Mouse (Mus musculus): ENCODE data around the gene Susd6.
"Not testable (repeated sequence)": the region's sequence is repeated elsewhere in the genome, so short reads cannot be mapped to it uniquely, and the experiment has no call there.

The Susd6 gene

GRCm38 (mm10) chr12:80786591-80786990 lies 3.7 kb upstream of the Susd6 start:
- no peak for DNase-seq

DNA sequence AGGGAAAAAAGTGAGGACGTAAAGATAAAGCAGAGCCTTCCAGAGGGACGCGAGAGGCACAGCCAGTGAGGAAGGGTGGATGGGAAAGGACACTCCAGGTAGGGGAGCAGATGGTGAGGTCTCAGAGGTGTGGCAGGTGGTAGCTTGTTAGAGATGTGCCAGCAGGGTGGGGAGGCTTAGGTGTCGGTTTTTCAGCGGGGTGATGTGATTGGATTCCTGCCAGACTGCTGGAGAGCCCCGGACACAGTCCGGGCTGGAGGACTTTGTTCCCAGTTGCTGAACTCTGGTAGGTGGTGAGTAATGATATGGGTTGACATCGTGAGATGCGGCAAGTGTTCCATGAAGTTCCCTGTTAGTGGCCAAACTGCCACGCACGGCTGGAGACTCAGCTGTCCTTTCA lies 2.7 kb upstream of the Susd6 start:
- peak; percentile 76 to 90 for DNase-seq

- no peak for DNase-seq
Observed at GRCm38 (mm10) chr12:80788188-80788587, 2.1 kb upstream of the Susd6 start.

DNA sequence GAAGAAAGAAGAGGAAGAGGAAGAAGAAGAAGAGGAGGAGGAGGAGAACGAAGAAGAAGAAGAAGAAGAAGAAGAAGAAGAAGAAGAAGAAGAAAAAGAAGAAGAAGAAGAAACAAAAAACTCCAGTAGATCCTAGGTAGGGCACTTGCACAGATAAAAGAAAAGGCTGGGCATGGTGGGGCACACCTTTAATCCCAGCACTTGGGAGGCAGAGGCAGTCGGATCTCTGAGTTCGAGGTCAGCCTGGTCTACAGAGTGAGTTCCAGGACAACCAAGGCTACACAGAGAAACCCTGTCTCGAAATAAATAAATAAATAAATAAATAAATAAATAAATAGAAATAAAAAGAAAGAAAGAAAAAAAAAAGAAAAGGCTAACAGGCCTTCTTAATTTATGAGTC lies 1.0 kb upstream of the Susd6 start:
- DNase-seq, result not testable (repeated sequence)

DNA sequence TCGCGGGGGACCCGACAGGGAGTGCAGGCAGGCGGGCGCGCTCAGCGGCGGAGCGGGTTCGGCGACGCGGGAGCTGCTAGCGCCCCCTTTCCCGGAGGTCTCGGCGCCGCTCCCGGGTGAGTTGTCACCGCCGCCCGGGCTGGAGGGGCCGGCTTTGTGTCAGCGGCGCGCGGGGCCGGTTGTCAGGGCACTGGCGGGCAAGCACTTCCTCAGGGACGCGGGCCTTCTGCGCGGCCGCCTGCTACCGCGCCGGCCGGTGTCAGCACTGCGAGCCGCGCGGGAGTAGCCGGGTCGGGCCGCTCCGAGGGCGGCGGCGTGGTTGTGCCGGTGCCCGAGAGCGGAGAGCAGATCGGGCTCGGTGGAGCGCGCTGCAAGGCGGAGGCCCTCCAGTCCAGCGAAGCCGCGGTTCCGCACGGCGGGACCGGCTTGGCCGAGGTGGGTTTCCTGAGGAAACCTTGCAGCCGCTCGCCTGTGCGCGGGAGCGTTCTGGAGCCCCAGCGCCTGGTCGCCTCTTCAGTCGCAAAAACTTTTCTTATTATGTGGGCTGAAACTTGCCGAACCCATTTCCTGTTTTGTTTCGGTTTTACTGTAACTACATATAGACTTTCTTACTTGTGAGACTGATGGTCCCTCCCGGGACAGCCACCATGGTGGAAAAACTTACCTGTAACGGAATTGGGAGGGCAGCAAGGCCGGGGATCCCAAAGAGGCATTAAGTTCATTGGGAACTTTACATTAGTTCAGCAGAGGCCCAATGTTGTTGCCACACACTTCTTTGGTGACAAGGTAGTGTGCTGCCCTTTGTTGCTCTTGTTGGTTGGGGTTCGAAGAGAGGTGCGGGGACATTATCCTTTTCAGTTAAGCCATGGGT lies 625 bp downstream of the Susd6 start:
- DNase-seq, result no peak

GRCm38 (mm10) chr12:80791571-80792444 lies 1.5 kb downstream of the Susd6 start:
- DNase-seq, result peak in 1 of 2 experiments; percentile 59

DNA sequence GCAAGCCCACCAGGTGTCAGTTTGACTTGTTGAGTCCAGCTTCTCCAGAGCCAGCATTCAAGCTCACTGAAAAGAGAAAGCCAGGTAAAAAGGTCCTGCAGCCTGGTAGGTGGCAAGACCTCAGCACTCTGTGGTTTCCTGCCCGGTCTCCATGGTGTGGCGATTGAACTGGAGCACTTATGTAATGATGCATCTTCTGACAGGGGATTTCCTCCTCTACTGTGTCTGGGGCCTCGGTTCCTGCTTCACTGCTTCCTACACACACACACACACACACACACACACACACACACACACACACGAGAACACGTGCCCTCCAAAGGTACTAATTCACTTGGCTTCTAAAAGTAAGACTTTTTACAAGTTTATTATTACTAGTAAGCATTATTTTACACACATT lies 2.6 kb downstream of the Susd6 start:
- DNase-seq, result peak; percentile 66 to 86

GRCm38 (mm10) chr12:80793535-80793934 lies 3.2 kb downstream of the Susd6 start:
- DNase-seq, result no peak

GRCm38 (mm10) chr12:80794522-80794921 lies 4.2 kb downstream of the Susd6 start:
- DNase-seq, result no peak

DNA sequence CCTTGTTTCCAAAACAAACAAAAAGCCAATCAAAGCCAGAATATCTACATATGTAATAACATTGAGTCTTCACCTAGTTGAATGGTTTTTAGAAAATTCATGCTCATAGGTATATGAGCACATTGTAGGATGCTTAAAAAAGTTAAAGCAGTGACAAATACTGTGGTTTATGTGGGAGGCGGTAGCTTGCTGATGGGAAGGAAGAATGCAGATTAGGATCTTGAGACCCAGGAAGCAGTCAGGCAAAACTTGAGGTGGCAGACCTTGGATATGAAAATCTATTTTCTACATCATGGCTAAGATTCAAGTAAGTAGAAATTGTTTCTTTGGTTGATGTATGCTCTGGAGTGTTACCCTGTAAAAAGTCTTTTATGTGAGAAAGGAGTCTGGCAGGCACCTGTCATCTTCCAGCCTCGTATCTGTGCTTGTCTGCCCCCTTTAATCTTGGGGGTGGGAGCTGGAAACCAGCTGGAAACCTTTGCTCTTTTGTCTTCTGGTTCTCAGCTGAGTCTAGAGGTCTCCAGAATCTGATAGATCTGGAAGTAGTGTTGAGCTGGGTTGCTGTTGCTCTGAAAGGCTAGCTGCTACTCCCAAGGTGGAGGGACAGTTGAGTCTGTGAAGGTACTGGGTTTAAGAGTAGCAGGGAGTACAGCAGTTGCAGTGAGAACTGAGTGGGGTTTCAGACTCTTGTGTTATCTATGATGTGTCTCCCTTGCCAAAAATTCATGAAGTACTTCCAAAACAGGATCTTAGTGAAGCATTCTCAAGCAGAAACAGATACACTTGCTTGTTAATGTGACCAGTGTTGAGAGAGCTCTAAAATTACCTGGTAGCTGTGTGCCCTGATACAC lies 4.8 kb downstream of the Susd6 start:
- no peak for DNase-seq

GRCm38 (mm10) chr12:80798271-80798670 lies 8.0 kb downstream of the Susd6 start:
- DNase-seq, result no peak

GRCm38 (mm10) chr12:80800156-80800555 lies 9.8 kb downstream of the Susd6 start:
- DNase-seq, result no peak

GRCm38 (mm10) chr12:80801443-80801842 lies 11.1 kb downstream of the Susd6 start:
- DNase-seq, result no peak

GRCm38 (mm10) chr12:80803924-80804323 lies 13.6 kb downstream of the Susd6 start:
- DNase-seq, result peak; percentile 80 to 83

DNA sequence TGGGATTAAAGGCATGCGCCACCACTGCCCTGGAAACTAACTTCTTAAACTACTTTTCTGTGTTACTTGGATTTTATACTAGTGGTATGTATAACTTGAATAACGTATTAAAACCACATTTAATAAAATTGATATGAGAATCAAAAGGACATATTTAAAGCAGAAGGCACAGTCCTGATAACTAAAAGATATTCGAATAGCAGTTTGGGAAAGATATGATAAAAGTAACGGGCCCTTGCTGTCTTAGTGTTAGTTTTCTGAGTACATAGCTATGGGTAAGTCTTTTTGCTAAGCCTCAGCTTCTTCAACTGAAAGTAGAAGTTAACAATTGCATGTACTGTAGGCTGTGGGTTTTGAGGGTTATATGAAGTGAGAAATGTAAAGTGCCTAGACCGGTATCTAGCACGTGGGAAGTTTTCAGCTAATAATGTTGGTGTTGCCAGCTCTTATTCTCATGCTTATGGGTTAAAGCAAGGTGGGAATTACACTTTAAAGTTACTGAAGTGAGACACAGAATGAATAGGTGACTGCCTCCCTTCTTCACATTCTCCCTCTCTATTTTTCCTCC lies 14.6 kb downstream of the Susd6 start:
- DNase-seq, result no peak

DNA sequence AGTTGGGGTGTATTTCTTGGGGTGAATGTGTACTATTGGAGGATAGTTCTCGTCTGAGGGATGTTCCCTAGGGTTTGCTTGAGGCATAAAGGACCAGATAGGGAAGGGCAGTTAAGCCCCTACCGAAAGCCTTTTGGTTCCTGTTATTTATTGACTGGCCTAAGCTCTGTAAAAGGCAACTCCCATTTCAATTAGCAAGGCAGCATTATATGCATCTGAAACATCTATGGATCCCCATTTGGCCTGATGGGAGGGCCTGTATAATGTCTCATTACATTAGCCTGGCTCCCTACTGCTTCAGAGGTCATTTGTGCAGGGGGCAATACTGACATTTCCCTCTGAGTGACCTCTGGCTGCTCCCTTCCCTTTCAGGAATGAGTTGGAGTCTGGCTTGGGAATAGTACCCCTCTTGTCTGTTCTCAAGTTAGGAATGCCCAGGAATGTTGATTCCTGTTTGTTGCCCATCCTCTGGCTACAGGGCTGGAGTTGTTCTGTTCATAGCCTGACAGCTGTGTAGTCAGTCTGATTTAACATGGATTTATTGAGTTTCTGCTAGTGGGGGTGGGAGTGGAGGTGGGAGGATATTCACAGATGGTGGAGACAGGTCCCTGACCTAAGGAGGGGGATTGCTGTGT lies 17.3 kb downstream of the Susd6 start:
- DNase-seq, result no peak

DNA sequence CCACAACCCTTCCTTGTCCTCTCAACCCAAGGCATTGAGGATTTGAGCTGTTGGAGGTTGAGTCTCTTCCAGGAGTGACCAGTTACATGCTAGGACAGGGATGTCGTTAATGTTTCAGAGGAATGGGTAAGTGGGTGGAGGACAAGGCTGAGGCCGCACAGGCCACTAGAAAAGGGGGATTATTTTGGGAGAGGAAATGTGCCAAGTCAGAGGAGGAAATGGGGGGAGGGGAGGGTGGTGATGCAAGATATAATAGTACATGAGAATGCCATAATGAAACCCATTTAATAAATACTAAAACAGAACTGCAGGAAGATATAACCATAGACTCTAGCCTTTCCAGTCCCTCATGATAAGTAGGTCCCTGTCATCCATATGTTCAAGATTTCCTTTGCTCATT lies 19.7 kb downstream of the Susd6 start:
- no peak for DNase-seq

DNA sequence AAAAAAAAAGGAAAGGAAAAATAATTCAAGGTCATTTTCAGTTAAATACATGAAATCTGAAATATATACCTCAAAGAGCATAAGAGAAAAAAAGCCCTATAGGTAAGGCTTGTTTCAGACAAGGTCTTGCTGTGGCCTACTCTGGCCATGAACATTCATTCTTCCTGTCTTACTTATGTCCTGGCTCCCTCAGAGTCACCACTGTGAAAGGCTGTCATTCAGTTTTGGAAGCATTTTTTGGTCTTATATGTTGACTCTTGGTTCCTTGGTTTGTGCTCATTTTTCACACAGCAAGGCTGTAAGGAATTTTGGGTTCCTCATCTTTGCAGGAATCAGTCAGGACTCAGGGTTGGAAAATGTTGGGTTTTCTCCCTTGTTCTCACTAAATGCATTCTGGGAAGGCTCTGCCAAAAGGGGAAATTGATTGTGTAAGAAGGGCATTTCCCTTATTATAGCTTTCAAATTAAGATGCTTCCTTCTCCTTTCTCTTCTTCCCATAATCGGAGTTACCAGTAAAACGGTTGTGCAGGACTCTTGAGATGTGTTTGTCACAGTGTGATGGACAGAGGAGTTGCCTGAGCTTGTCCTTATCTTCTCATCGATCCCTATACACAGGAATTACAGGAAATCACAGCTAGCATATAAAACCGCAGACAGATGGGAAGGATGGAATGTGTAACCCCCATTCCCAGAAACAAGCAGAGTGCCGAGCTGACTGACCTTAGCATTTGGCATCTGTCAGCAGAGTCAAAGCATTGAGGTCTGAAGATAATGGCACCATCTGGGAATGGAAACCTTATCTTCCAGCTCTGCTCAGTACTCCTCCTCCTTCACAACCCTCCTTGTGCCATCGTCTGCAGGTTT lies 21.6 kb downstream of the Susd6 start:
- DNase-seq, result no peak

DNA sequence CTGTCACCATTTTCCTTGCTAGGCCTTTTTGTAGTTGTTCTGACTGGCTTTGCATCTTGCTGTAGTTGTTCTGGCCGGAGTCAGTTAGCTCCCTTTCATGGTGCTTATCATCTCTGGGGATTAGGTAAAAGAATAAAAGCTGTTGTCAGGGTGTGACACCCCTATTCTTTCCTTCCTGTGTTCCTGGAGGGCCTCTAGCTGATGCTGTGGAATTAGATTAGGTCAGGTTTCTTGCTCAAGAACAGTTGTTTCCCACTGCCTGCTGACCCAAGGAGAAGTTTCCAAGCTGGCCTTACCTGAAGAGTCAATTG lies 22.2 kb downstream of the Susd6 start:
- DNase-seq, result no peak

DNA sequence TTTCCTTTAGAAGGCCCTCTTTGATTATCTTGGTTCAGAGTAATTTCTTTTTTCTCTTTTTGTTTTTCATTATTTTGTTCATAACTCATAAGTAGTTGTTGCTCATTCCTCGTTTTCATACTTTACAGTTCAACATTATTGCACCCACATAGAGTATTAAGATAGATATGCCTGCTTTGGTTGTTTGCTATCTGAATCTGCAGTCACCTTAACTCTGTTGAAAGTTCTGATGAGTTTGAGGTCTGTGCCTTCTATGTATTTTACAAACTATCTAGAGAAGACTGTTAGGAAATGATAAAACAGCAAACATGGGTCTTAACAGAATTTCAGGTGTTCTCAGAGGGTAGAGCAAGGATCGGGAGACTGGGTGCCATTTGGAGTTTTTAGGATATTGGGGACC lies 23.1 kb downstream of the Susd6 start:
- DNase-seq, result no peak

DNA sequence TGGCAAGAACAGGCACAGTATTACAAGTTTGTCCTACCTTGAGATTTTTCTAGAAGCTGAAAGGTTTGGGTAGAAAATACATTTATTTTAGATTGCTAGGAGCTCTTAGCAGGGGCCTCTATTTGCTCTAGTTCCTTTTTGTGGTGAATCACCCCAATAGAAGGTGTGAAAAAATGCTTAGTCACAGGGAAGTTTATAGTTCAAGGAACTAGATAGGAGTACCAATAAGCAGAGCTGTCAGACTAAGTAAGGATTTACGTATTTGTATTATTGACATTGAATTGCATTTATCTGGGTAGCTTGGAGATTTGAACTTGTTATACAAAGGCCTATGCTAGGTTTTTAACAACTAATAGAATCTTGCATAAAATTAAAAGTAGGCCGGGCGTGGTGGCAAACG lies 23.6 kb downstream of the Susd6 start:
- no peak for DNase-seq
